Mouse (Mus musculus): ENCODE data around the gene Csrnp1. TPM values are rescaled to one million over a fixed set of nuclear protein-coding genes. Genes with fewer than 3 reads are reported as not detected.

Gene Csrnp1
- total RNA-seq, 2 experiments from 2014 or later, result 10.0 to 13.3 TPM

DNA sequence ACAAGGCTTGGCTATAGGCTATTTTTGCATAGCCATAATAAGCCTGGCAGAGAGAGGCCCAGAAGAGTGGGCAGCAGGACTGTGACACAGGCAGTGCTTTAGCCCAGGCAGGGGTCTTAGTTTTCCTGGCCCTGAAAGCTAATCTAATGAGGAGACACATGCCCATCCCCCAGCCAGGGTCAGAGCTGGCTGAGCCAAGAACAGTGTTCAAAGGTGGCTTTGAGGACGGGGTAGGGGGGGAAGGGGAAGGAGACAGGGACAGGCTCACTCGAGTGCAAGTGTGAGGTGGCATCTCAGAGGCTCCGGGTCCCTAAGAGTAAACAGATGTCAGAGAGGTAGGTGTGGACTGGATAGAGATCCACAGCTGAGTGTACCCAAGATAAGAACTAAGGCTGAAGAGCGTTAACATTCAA is 3.7 kb downstream of the Csrnp1 start:
- intact Hi-C loops (cut with DNase I), result no loop called here
- no peak for DNase-seq (ENCODE audit: low spot score)

DNA sequence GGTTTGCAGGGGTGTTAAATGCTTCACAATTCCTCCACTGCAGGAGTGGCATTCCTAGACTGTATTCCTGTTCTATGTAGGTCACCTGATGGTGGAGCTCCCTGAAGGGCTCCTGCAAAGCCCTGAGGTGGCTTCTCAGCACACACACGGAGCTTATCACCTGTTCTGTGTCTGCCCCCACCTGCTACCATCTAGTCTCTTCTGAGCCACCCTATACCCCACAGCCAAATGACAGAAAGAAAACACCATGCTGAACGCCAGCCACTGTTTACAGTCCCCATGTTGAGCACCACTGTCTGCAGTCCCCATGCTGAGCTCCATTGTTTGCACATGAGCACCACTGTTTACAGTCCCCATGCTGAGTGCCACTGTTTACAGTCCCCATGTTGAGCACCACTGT is 4.7 kb downstream of the Csrnp1 start:
- DNase-seq (ENCODE audit: low spot score), result no peak
- intact Hi-C loops (cut with DNase I), result no loop called here

DNA sequence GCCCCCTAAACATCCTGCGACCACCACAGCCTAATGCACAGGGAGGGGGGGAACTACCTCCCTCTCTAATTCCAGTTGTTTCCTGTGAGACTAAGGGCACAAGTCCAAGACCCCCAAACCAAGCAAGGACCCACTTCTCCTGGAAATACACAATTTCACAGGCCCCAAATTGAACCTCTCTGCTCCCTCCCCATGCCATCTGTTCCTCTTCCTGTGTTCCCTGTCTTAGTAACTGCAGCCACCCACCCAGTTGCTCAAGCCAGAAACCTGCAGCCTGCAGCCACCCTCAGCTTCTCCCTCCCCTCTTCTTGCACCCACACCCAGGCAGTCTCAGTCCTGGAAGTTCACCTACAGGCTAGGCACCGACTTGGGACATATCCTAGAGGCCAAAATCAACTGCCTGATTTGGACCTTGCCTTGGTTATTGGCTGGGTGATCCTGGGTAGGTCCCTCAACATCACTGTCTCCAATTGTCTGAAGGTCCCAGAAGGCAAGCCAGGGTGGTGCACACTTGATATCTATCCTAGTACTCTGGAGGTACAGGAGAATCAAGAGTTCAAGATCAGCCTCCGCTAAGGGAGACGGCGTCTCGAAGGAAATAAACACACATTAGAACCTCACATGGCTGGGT is 5.5 kb downstream of the Csrnp1 start:
- DNase-seq (ENCODE audit: low spot score), result no peak
- intact Hi-C loops (cut with DNase I), result no loop called here

DNA sequence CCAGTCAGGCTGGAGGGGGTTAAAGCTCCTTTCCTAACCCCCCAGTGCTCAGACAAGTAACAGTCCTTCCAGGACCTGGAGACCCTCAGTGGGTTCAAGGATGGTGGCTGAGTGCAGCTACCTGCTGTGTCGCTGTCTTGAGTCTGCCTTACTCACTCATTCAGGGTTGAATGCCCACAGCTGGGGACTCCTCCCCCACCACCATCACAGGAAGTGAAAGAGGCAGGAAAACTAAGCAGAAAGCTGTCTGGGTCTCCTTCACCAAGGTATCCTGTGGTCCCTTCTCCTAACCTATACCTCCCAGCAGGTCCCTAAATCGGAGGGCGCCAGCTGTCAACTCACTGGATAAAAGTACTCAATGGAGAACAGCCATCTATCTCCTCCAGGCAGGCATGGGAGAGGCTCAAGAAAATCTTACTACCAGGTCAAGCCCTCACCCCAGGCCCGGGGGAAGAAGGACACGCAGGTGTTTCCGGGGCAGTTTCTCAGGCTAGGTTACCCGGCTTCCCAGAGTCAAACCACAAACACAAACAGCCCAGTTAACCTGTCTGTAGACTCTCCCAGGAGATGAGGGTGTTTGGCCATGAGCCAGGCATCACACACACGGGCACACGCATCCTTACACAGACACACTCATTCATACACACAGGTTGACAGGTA is 6.2 kb downstream of the Csrnp1 start:
- no peak for DNase-seq (ENCODE audit: low spot score)
- intact Hi-C loops (cut with DNase I), result no loop called here

DNA sequence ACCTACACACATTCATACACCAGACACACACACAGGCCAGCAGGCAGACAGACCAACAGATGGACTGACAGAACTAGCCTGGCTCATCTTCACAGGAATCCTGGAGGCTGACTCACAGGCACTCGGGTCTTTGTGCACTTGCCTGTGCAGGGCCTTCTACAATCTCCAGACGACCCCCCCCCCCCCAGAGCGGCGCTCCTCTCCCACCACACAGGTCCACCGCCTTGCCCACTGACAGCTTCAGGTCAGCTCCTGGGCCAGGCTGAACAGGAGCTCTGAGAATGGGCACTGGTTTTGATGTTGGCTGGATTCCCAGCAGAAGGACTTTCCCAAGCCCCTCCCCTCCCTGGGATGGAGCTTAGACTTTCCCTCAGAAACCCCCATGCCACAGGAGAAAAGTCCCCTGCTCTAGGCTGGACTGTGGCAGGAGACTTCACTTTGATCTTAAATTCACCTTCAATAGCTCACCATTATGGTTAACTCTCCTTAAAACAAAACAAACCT is 6.8 kb downstream of the Csrnp1 start:
- no peak for DNase-seq (ENCODE audit: low spot score)
- intact Hi-C loops (cut with DNase I), result no loop called here

DNA sequence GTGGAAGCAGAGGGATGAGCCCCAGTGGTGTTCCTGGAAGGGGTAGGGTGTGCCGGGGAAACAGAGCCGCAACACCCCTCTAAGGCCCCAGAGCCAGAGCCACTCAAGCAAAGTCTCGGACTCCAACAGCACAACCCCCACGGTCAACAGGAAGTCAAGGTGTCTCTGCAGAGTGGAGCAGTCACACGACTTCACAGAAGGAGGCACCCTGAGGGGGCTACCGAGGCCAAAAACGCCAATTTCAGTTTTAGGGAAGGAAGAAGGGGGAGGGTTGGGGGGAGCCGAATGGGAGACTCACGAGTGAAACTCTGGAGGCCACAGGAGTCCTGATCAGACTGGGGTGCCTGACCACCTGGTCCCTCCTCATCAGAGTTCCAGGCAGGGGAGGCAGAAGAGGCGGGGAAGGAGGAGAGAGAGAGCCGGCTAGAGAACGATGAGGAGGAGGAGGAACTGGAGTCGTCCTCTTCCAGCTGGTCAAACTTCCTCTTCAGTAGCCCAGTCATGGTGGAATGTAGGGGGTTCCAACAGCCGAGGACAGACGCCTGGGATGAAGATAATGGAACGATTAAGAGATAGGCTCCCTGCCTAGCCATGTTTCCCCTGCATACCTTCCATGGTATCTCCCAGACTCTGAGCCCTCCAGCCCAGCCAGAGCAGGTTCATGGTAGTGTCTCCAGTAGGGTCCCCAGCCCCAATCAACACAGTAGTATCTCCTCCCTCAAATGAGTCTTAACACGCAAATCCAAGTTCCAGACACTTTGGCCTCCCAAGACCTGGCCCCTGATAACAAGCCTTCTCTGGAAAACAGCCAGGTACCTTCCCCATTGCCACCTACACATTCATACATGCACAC is 7.5 kb downstream of the Csrnp1 start:
- intact Hi-C loops (cut with DNase I), result no loop called here
- DNase-seq (ENCODE audit: low spot score), result no peak

DNA sequence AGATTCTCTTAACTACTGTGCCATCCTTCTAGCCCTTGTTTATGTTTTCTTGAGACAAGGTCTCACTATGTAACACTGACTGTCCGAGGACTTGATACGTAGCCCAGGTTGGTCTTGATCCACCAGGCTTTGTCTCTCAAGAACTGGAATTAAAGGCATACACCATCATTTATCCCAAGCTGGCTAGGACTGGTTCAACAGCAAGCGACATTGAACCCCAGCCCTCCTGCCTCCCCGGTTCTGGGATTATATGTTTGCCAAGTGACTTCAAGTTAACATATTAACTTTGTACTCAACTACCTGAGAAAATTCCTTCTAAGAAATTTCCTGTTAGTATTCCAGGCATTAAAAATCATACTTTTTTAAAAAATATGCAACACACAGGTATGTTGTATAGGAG is 9.2 kb downstream of the Csrnp1 start:
- intact Hi-C loops (cut with DNase I), result no loop called here

DNA sequence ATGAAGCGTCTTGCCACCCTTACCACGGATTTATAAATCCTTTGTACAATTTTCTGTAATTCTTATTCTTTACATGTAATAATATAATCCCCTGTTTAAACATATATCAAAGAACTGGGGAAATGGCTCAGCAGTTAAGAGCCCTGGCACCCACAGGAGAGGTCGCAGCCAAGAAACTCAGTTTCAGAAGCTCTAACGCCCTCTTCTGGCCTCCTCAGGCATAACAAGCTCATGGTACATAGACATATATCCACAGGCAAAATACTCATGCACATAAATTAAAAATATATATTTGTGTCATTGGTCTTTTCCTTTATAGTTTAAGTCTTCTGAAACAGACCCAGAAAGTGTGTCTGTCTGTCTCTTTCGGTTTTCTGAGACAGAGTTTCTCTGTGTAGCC is 9.8 kb downstream of the Csrnp1 start:
- DNase-seq (ENCODE audit: low spot score), result no peak
- intact Hi-C loops (cut with DNase I), result no loop called here

More for the DNA sequence above, 9.2 kb downstream of the Csrnp1 start:
- DNase-seq (ENCODE audit: low spot score), result no peak

DNA sequence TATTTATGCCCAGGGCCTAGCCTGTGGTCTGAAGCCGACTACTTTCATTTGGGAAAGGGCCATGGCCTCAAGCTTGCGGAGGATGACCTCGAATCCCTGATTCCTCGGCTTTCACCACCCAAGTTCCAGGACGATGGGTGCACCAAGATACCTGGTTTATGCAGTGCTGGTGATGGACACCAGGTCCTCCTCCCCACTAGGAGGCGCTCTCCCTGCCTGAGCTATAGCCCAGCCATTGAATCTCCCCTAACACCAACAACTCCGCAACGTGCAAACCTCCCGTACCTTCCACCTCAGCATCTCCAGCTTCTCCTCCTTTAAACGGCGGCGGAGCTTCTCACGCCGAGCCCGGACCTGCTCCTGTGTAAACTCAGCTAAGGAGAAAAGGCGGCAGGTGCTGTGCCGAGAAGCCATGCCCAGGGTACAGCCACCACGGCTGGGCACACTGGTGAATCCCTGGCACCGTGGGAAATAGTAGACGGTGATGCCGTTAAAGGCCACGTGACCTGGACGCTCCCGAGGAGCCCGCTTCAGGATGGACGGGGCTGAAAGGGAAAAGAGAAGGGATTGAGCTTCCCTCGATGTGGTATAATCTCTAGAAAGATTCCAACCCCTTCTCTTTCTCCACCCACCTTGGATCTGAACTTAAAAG is 10.5 kb downstream of the Csrnp1 start:
- no peak for DNase-seq (ENCODE audit: low spot score)
- intact Hi-C loops (cut with DNase I), result no loop called here

DNA sequence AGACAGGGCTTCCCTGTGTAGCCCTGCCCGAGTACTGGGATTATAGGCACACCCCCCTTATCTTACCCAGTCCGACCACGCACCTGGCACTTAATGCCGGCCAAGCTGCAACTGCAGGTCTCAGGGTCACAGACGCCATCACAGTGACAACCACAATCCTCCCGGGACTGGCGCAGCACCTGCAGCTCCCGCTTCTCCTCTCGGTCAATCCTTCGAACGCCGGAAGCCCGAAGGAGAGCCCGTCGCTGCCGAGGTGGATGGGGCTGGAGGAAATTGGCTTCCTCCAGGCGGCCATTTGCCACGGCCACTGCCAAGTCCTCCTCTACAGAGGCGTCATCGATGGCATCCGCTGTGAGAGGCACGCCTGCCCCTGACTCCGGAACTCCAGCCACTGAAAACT is 11.2 kb downstream of the Csrnp1 start:
- DNase-seq (ENCODE audit: low spot score), result no peak
- intact Hi-C loops (cut with DNase I), result no loop called here

DNA sequence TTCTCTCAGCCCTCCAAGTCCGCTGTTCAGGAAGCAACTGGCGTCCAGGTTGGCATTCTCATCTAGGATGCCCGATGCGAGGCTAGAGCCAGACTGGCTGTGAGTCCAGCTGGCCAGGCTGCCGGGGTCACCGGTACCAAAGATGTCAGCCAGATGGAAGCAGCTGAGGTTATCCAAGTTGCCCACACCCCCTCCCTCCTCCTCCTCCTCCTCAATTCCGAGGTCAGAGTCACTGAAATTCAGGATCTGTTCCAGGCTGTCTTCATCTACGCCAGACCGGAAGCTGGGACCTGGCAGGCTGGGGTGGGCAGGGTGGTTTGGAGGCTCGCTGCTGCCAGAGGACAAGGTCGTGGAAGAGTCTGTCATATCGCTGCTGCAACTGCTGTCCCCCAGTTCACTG is 11.9 kb downstream of the Csrnp1 start:
- DNase-seq (ENCODE audit: low spot score), result no peak

DNA sequence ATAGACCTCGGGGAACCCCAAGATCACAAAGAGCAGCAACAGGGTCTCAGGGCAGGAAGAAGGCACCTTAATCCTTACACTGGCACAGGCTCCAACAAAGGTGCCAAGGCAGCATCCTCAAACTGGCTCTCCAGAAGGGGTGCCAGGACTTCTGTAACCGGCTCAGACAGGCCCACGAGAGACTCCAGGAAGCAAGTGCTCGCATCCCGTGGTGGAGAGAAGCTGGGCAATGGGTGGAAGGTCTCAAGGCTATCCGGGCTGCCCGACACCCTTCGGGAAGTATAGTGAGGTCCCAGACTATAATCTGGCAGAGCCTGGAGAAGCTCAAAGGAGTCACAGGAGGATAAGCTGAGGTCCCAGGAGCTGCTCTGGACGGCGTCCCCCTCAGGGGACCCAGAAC is 12.3 kb downstream of the Csrnp1 start:
- intact Hi-C loops (cut with DNase I), result no loop called here
- DNase-seq (ENCODE audit: low spot score), result no peak

More for the DNA sequence above, 11.9 kb downstream of the Csrnp1 start:
- intact Hi-C loops (cut with DNase I), result no loop called here

DNA sequence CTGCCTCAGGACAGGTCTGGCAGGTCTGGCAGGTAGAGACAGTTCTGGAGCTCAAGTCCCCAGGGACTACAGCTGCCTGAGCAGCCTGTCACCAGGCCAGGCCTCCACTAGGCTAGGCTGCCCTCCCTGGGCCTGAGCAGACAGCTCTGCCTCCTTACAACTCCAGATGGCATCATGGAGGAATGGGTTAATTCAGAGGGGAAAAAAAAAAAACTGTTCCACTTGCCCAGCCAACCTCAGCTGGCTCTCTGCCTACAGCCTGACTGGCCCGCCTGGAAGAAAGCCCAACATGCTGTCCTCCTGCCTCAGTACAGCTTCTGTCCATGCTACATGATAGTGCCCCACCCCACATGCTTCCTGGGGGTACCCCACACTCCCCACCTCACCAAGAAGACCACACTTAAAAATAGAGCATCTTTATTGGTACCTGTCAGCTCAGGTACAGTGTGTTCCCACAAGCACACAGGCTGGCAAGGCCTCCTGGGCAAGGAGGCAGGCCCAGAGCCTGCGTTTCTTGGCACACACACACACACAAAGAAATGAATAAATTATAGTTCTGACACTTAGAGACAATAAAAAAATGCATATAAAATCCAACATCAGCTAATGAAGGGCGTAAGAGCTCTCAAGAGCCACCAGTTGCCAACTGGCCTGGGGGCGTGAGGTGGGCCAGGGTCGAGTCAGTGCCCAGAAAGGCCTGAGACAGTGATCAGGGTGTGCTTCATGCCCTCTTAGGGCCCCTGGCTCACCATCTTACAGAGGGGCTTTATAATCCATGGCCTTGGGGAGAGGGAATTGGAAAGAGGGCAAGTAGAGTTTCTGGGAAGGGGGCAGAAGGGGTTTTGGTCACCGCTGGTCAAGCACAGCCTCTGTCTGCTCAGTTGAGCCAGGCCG is 13.4 kb downstream of the Csrnp1 start:
- intact Hi-C loops (cut with DNase I), result no loop called here
- no peak for DNase-seq (ENCODE audit: low spot score)

DNA sequence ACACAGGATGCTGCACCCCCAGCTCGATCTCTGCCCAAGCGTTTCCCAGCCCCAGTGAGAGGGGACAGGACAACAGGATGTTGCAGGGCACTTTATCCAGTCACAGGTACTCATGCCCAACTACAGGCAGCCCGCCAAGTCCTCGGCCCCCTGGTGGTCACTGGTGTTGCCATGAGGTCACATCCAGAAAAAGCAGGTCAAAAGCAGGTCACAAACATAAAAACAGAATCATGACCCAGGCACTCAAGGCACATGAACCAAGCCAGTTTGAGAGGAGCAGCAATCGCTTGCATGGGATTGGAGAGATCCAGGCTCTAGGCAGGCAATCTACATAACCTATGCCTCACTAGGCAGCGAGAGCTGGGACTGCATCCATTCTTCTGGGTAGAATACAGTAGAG is 14.2 kb downstream of the Csrnp1 start:
- no peak for DNase-seq (ENCODE audit: low spot score)
- intact Hi-C loops (cut with DNase I), result no loop called here

DNA sequence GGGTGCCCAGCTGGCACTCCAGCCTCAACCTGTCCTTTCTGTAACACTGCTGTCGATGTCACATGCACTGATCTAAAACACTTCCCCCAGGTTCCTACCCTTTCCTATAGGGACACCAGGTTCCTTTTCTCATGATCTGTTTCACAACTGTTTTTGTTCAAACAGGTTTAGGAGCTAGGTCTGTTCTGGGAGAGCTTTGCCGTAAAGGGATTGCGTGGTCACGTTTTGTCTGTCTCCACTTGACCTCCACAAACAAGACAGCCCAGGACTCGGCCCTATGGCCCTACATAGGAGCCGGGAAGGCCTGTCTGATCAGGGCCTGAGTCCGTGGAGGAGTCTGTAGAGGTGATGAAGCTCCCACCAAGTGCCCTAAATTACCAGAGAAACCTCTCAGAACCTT is 14.6 kb downstream of the Csrnp1 start:
- intact Hi-C loops (cut with DNase I), result no loop called here
- DNase-seq (ENCODE audit: low spot score), result no peak

DNA sequence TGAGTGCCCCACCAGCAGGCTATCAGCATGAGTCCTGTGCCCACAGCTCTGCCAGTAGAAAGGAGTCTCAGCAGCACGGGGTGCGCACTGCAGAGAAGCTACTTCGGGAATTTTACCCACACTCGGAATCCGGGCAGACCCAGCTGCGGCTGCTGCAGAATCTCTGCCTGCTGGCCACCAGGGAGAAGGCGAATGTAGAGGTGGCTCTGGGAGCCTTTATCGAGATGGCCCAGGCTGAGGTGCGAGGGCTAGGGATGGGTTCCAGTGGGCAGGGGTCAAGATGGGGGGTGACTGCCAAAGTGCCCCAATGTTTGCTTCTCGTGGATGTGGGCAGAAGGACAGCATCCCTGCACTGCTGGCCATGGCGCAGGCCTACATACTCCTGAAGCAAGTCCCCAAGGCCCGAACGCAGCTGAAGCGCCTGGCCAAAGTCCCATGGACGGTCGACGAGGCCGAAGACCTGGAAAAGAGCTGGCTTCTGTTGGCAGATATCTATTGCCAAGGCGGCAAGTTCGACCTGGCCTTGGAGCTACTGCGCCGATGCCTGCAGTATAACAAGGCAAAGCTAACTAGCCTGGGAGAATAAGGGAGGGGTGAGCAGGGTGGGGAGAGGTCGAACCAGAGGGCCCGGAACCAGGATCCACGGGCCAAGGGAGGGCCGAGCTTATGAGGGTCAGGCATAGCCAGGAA is 18.1 kb downstream of the Csrnp1 start:
- intact Hi-C loops (cut with DNase I), result no loop called here
- no peak for DNase-seq (ENCODE audit: low spot score)

DNA sequence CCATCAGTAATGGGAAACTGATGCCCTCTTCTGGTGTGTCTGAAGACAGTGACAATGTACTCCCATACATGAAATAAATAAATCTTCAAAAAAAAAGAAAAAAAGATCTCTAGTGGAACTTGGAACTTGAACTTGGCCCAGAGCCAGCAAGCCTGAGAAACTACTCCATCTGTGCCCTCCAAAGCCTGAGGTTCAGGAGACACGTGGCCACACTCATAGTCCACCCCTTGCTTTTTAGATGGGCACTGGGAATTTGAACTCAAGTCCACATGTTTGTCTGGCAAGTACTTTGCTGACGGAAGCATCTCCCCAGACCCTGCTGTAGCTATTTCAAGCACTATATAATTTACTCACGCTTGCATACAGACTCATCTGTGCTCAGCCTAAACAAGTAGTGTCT is 19.3 kb downstream of the Csrnp1 start:
- intact Hi-C loops (cut with DNase I), result loop anchor here (2.0 kb wide), 1 partner anchor 18 kb away; no protein-coding TSS in a partner anchor
- no peak for DNase-seq (ENCODE audit: low spot score)

DNA sequence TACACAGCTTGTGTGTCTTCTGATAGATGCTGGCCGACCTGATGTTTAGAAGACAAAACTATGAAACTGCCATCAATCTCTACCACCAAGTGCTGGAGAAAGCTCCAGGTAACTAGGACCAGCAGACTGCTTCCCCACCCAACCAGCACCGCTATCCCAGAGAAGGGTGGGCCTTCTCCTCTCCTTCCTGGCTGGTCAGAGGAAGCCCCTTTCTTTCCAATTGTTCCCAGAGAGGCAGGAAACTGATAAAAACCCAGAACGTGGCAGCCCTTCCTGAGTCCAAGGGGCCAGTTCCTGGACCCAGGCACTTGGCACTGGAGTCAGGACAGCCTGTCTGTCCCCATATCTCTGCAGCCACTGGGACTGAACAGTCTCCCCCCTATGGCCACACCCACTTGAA is 20.3 kb downstream of the Csrnp1 start:
- DNase-seq (ENCODE audit: low spot score), result peak; percentile 57
- intact Hi-C loops (cut with DNase I), result loop anchor here (2.0 kb wide), 1 partner anchor 19 kb away; no protein-coding TSS in a partner anchor
